Mouse (Mus musculus) left cerebral cortex, postnatal 14 days (tissue): Measurements from ENCODE around the gene Pml. TPM values are rescaled to one million over a fixed set of nuclear protein-coding genes. Genes with fewer than 3 reads are reported as not detected.

Source experiments
- DNase-seq, 2 experiments: peaks; one replicate each; pipeline ENCODE4 v3.0.0; 2021 to 2022; ENCODE audit warnings: low spot score in 2 of 2, mixed read lengths in 1 of 2
- intact Hi-C: fragments of 180-260 bp; cut with DNase I; formaldehyde crosslinking; loops from one replicate; pipeline ENCODE4 v1.15.1; 2025
- microRNA-seq, 2 experiments: library from miRNA; unstranded; fragments of <30 nt; microRNA quantifications; one replicate each; pipeline ENCODE4 v1.2.0; 2022
- total RNA-seq, 2 experiments: library from RNA; stranded (reverse); gene quantifications; 2 replicates each; pipeline ENCODE4 v1.2.3; 2021

The Pml gene
- total RNA-seq, 2 experiments from 2014 or later, result 12.2 to 13.6 TPM

- DNase-seq, result peak in 1 of 2 experiments; percentile 43
- intact Hi-C loops, result no loop called here
Observed at GRCm38 (mm10) chr9:58195671-58196070, 53.9 kb downstream of the Pml start.

DNA sequence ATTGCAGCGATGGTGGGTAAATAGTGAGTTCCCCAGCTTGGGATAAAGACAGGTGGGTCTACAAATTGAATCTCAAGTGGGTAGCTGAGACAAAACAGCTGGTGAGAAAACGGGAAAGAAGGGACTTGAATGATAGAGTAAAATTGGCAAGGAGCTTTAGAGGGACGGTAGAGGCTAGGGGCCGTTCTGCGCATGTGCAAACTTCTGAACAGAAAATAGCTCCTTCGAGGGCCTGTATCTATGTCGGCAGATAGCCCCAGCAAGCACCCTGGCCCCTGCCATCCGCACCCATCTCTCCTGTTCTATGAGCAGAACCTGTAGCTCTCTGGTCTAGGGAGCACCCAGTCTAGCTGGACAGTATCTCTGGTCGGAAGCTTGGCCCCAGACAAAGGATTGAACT lies 55.4 kb downstream of the Pml start:
- intact Hi-C loops, result no loop called here

GRCm38 (mm10) chr9:58184456-58184855 lies 65.1 kb downstream of the Pml start:
- intact Hi-C loops, result no loop called here
- peak in 1 of 2 experiments; percentile 29 for DNase-seq

More for the DNA sequence above, 55.4 kb downstream of the Pml start:
- no peak for DNase-seq

DNA sequence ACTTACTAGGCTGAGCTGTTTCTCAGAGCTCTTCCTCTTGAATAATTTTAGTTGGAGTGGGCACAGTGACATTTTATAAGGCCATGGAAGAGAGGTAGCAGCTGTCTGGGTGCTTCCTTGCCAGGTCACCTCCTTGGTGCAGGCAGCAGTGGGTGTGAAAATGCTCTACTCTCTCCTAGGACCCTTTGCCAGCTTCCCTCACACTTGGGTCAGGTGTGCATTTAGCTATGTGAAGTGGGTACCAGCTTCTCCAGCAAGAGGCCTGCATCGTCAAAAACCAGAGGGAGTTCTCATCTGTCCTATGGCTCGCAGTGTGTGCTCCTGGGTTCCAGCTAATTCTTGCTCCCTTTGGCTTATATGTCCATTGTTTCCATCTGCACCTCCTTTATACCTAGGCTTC lies 70.2 kb downstream of the Pml start:
- intact Hi-C loops, result no loop called here

DNA sequence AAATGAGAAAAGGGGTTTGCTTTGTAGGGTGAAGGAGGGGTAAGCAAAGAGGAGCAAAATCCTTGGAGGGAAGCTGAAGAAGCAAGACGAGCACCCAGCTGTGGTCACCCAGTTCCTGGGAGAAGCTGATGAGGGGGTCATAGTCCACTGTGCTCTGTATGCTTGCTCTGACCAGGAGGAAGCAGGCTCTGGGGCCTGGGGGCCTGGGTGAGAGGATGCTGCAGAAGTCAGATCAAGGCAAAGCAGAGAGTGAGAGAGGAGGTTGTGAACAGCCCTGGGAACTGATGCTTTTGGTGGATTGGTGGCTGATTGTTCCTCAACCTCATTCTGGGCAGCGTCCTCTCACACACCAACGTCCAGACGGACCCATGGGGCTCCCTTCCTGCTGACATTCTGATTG lies 72.4 kb downstream of the Pml start:
- no peak for DNase-seq
- intact Hi-C loops, result no loop called here

More for the DNA sequence above, 70.2 kb downstream of the Pml start:
- no peak for DNase-seq

GRCm38 (mm10) chr9:58175745-58176487 lies 73.7 kb downstream of the Pml start:
- peak; percentile 55 to 84 for DNase-seq
- intact Hi-C loops, result loop anchor here (2.0 kb wide), 1 partner anchor 109 kb away; no protein-coding TSS in a partner anchor

- peak; percentile 39 to 78 for DNase-seq
- intact Hi-C loops, result loop anchor here (2.0 kb wide), 1 partner anchor 108 kb away; no protein-coding TSS in a partner anchor
Observed at GRCm38 (mm10) chr9:58174818-58175251, 74.8 kb downstream of the Pml start.

- DNase-seq, result no peak
- intact Hi-C loops, result no loop called here
Observed at GRCm38 (mm10) chr9:58172863-58173262, 76.7 kb downstream of the Pml start.

- peak in 1 of 2 experiments; percentile 38 for DNase-seq
- intact Hi-C loops, result no loop called here
Observed at GRCm38 (mm10) chr9:58169426-58169825, 80.2 kb downstream of the Pml start.

DNA sequence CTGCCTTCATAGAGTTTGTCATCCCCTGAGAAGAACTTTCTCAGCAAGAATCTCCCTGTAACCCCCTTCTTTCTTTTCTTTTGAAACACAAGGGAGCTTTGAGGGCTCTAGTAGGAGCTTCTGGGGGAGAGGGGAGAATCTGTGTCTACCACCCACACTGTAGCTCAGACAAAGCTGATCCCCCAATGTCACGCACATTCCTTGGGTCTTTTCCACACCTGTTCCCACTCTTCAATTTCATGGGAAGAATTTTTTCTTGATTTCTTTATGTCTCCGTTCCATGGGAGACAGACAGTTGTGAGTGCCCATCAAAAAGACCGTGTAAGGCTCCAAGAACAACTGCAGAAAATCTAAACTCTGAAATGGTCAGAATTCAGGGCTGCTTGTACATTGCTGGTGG lies 80.7 kb downstream of the Pml start:
- DNase-seq, result no peak
- intact Hi-C loops, result no loop called here

Small RNA genes within 50 kb of the gene (microRNA-seq; reads per million reads assigned to microRNA genes)
- 0 reads per million in 2 experiments for gene Mir6385

Other genes with a start within 250 kb of the Pml start
- 1 to 10 TPM; 5.2 to 5.7 TPM for gene Cyp11a1, start 243.4 kb downstream of the Pml start, total RNA-seq
- 10 to 100 TPM in 1 of 2 experiments, 1 to 10 TPM in 1; 7.7 to 10.4 TPM for gene Stra6, start 186.0 kb downstream of the Pml start, total RNA-seq
- 1 to 10 TPM in 1 of 2 experiments, under 1 TPM in 1; 0.42 to 1.3 TPM for gene Ccdc33, start 131.0 kb downstream of the Pml start, total RNA-seq
- gene Islr, start 45.5 kb downstream of the Pml start, total RNA-seq, result 10 to 100 TPM; 15.8 to 16.2 TPM
- 10 to 100 TPM; 86.1 to 99.6 TPM for gene Islr2, start 45.5 kb downstream of the Pml start, total RNA-seq
- gene Stoml1, start 3.4 kb upstream of the Pml start, total RNA-seq, result 10 to 100 TPM; 71.8 to 76.7 TPM
- gene Loxl1, start 63.4 kb upstream of the Pml start, total RNA-seq, result 1 to 10 TPM; 3.4 to 3.8 TPM
- gene Tbc1d21, start 120.7 kb upstream of the Pml start, total RNA-seq, result not detected
- gene Insyn1, start 238.8 kb upstream of the Pml start, total RNA-seq, result 100 to 1,000 TPM; 155 to 173 TPM